Mouse (Mus musculus) limb, embryonic 10.5 days (tissue): ENCODE results near the gene Zscan4d. TPM values are rescaled to one million over a fixed set of nuclear protein-coding genes. Genes with fewer than 3 reads are reported as not detected.
"Not testable (repeated sequence)": the region's sequence is repeated elsewhere in the genome, so short reads cannot be mapped to it uniquely, and the experiment has no call there.

Experiments
- DNase-seq: peaks from one replicate; pipeline ENCODE4 v3.0.0-alpha.2; 2017; ENCODE audit warnings: low spot score
- H3K27ac ChIP-seq: fragments of 300-500 bp; sonication (generic); 2 replicates; pipeline ENCODE4 v1.5.1; 2016; ENCODE audit warnings: mild to moderate bottlenecking
- H3K27me3 ChIP-seq: fragments of 300-500 bp; sonication (generic); 2 replicates; pipeline ENCODE4 v1.6.1; 2016; ENCODE audit warnings: low read depth, mild to moderate bottlenecking; ENCODE audit not compliant: poor library complexity, severe bottlenecking
- H3K36me3 ChIP-seq: fragments of 300-500 bp; sonication (generic); 2 replicates; pipeline ENCODE4 v1.6.1; 2016; ENCODE audit warnings: mild to moderate bottlenecking, moderate library complexity
- H3K4me1 ChIP-seq: fragments of 300-500 bp; sonication (generic); 2 replicates; pipeline ENCODE4 v1.6.1; 2016
- H3K4me3 ChIP-seq: fragments of 300-500 bp; sonication (generic); 2 replicates; pipeline ENCODE4 v1.5.1; 2016; ENCODE audit warnings: mild to moderate bottlenecking, moderate library complexity
- H3K9me3 ChIP-seq: fragments of 300-500 bp; sonication (generic); replicated peaks from 2 replicates; pipeline ENCODE4 v1.6.1; 2016; ENCODE audit warnings: mild to moderate bottlenecking
- WGBS: fragments of 180-500 bp; shearing (Covaris S2); methylation state at CpG from one replicate; pipeline ENCODE4 v1.1.7; 2016; 5-methylcytosine and 5-hydroxymethylcytosine counted together
- polyA plus RNA-seq: library from polyadenylated mRNA; unstranded; fragments of >200 nt; fragmentation: Nextera tagmentation; extraction: Ambion mirVana; gene quantifications from 2 replicates; pipeline ENCODE4 v1.2.1, GENCODE M21; 2016

The Zscan4d gene
- polyA plus RNA-seq: not detected in 2 replicates

DNA sequence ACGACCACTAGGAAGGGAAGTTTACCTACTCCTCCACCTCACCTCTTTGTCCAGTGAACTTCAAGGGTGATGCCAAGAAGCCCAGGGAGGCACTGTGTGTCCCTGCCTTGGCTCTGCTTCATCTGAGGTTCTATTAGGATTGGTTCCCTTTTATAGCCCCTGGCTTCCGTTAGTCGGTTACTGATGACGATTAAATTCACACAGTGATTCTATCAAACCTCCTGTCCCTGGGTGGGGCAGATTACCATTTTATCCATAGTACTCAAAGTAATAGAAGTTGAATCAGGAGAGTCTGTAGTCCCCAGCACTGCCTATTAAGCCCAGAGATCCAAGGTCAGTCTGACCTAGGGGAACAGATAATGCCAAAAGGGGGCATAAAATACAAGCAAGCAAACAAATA, at the start of gene Zscan4d:
Gene Zscan4d (minus strand): TSS at position 101 of the 400 bp plus-strand sequence.
- H3K27ac ChIP-seq, H3K4me3 ChIP-seq, H3K27me3 ChIP-seq, H3K4me1 ChIP-seq, H3K36me3 ChIP-seq, H3K9me3 ChIP-seq, DNase-seq: not testable (repeated sequence)
- WGBS: 94% methylated on average over 4 of the region's 4 CpGs

DNA sequence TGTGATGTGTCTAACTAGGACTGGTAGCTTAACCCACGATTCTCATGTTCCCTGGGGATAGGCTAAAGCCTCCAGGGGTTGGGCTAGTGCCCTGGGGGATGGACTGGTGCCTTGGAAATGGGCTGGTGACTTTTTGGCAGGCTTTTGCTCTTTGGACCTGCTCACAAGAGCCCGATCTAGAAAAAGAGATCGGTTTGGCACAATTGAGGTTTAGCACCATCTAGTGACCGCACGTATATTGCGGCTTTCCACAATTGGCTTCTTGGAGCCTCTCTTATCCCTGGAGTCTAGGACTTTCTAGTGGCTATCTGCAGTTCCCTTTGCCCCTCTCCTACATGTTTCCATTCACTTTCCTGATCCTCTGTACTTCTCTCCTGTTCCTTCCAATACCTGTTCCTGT, 7.9 kb downstream of the Zscan4d start:
- H3K9me3 ChIP-seq, DNase-seq, H3K36me3 ChIP-seq, H3K27ac ChIP-seq, H3K4me1 ChIP-seq, H3K4me3 ChIP-seq, H3K27me3 ChIP-seq: not testable (repeated sequence)
- 35% methylated on average over 6 of the region's 6 CpGs for WGBS

Other genes starting within 250 kb of the Zscan4d start
- not detected in 2 replicates for gene Zscan4c, start 160.4 kb downstream of the Zscan4d start, polyA plus RNA-seq
- gene Zscan4-ps1, start 96.5 kb downstream of the Zscan4d start, polyA plus RNA-seq: not detected in 2 replicates
- gene Zscan4e, start 144.5 kb upstream of the Zscan4d start, polyA plus RNA-seq: not detected in 2 replicates
- gene Zscan4f, start 231.8 kb upstream of the Zscan4d start, polyA plus RNA-seq: not detected in 2 replicates